Mouse (Mus musculus) lung, adult 18-20 months (tissue): ENCODE results near the gene Bhlhb9.

Experiments
- DNase-seq, 2 experiments: peaks; one replicate each; pipeline ENCODE4 v3.0.0; 2022; ENCODE audit warnings: mixed read lengths in 2 of 2

The Bhlhb9 gene

DNA sequence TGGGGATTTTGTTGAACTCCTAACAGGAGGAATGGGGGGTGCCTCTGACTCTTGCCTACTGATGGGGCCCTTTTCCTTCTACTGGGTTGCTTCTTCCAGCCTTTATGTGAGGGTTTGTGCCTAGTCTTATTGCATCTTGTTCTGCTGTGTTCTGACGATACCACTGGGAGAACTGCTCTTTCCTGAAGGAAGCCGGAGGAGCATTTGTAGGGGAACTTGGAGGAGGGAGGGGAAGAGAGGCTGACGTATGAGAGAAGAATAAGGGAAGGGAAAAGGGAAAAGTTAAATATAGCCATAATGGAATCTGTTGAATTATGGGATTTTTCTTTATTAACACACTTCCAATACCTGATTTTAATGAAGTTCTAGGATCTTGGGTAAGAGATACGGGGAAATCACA is 119.2 kb downstream of the Bhlhb9 start:
- no peak for DNase-seq

DNA sequence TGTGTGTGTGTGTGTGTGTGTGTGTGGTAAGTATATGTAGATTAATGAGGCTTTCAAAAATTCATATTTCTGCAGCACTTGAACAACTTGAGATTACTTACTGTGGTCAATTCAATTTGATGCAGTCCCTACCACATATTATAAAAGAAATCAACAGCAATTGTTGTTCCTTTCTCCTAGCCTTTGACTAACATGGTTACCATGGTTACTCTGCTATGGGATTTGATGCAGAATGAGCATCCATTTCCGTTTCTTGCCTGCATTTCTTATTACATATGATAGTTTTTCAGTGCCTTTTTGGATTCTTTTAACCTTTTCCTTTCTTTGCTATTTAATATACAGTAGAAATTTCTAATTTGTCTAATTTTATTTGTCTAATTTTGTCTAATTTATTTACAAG is 119.7 kb downstream of the Bhlhb9 start:
- DNase-seq: no peak

DNA sequence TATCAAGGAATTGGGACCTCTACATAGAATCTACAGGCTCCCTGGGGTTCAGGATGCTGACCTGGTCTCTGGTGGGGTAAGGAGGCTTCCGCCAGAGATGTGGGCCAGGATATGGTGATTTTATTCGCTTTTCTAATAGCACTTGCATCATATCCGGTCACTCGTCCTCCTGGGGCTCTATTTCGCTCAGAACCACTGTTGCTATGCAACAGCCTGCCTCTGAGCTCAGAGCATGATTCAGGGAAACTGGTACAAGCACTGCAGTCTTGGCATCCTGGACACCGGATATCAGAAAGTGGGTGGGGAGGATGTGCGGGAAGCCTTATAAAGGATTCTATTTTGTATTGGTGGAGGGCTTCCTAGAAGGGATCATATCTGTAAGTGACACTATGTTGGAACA is 124.8 kb downstream of the Bhlhb9 start:
- no peak for DNase-seq

DNA sequence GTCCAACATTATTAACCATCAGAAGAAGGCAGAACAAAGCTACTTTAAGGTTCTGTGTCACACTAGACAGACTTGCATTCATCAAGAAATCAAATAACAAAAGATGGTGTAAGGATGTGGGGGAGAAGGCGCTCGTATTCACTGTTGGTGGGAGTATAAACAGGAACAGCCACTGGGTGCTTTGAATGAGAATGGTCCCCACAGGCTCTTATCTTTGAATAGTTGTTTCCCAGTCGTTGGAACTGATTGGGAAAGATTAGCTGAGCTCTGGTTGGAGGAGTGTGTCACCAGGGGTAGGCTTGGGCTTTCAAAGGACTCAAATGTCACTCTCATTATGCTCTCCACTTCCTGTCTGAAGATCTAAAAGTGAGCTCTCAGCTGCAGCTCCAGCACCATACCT is 128.5 kb downstream of the Bhlhb9 start:
- DNase-seq: no peak

DNA sequence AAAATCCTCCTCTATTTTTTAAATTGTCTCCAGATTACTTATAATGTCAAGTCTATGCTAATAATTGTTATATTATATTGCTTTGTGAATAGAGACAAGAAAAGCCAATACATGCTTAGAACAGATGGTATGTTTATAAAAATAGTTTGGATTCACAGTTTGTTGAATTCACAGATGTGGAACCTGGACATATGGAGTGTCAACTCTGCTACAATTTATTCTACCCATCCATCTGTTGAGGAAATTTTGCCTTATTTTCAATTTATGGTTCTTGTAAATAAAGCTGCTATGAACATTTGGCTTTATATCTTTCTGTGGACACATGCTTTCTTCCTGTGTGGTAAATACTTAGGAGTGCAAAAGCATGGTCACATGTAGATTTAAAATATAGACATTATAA is 131.2 kb downstream of the Bhlhb9 start:
- DNase-seq: no peak

DNA sequence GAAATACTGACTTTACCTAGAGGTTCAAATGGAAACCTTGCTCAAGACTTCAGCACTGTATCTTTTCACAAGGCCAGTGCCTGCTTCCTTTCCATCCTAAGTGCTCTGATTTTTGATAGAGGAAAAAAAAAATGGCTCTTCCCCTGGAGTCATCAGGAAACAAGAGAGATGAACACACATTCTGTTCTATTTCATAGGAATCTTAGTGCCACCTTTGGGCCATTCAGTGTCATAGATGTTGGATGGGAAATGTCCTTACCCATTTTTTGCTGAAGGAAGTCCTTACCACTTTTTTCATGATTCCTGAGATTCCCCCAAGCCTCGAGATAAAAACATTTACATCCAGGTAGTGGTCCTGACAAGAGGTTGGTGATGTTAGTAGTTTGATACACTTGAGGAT is 139.1 kb downstream of the Bhlhb9 start:
- DNase-seq: no peak
